Mouse (Mus musculus) skeletal muscle tissue, adult 2 months (tissue): ENCODE results near the gene Npvf.

Experiments used
- DNase-seq: peaks from one replicate; pipeline ENCODE4 v3.0.0-alpha.2; 2012; ENCODE audit warnings: low read depth, low spot score

Gene Npvf

GRCm38 (mm10) chr6:50654356-50654755 lies at the start of gene Npvf:
TSS of gene Npvf (minus strand) at chr6:50654439.
- DNase-seq = no peak

GRCm38 (mm10) chr6:50689121-50689815 lies 35.0 kb upstream of the Npvf start:
- no peak for DNase-seq

GRCm38 (mm10) chr6:50684646-50685415 lies 30.6 kb upstream of the Npvf start:
- peak; percentile 4 for DNase-seq

DNA sequence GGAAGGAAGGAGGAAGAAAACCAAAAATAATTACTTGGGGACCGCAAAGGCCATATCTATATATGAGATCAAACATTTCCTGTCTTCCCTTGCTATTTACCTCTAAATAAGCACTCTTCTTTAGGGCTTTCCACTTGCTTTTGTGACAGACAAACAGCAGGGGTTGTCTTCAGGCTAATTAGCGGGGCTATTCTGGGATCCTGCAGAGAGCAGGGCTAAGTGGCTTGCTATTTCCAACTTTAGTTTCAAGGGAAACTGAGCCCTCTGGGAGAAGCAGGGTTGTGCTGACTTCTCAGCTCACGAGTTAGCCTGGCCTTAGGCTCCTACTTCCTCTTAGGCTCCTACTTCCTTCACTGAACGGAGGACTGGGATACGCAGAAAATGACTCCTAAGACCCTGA lies 27.3 kb upstream of the Npvf start:
- no peak for DNase-seq

GRCm38 (mm10) chr6:50680224-50681215 lies 26.3 kb upstream of the Npvf start:
- DNase-seq = no peak

DNA sequence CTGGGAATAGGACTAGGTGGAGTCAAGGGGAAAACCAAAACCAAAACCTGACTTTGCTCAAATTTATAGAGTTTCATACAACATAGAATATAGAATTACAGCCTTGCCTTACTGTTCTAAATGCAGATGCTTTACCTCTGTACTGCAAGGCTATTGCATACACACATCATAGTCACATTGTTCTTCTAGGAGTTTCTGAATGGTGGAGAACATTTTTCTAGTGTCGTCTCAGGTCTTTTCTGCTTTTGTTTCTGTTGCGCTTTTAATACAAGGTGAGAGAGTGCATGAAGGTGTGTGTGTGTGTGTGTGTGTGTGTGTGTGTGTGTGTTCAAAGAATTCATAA lies 25.2 kb upstream of the Npvf start:
- no peak for DNase-seq

DNA sequence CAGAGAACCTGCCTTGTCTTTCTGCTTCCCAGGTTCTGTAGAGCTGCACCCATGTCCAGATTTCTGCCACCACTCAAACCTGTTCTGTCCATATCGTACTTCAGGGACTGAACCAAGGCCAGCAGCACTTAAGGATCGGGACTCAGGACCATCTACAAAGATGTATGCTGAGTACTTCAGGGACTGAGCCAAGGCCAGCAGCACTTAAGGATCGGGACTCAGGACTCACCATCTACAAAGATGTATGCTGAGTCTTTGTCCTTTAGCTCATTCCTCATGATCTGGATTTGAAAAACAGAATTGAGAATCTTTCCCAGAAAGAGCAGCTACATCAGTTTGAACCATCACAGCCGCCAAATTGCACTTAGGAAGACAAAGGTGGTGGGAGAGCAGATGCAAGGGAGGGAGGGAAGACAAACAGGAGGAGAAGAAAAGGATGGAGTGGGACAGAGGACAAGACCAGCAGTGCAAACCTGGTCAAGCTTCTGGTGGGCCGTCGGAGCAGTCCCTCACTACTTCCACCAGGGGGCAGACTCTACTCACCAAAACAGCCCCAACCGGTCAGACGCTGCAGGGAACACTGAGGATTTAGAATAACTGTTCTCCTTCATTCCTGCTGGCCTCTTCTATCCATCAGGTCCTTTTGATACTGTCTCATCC lies 24.7 kb upstream of the Npvf start:
- DNase-seq = peak; percentile 62

DNA sequence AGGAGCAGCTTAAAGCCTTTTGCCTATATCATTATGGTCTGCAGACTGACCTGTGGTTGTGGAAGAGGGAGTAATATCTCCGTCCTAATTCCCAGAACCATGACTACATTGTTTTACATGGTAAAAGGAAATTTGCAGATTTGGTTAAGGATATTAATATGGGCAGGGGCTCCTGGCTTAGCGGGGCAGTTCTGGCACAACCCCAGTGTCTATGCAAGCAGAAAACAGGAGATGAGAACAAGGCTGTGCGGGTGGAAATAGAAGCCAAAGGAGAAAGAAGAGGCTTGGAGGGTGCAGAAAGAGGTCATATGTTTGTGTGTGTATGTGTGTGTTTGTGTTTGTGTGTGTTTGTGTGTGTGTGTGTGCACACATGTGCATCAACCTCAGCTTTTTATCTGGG lies 17.0 kb upstream of the Npvf start:
- no peak for DNase-seq

- DNase-seq = no peak
Observed at GRCm38 (mm10) chr6:50666937-50667336, 12.7 kb upstream of the Npvf start.

GRCm38 (mm10) chr6:50665020-50665419 lies 10.8 kb upstream of the Npvf start:
- DNase-seq = no peak

DNA sequence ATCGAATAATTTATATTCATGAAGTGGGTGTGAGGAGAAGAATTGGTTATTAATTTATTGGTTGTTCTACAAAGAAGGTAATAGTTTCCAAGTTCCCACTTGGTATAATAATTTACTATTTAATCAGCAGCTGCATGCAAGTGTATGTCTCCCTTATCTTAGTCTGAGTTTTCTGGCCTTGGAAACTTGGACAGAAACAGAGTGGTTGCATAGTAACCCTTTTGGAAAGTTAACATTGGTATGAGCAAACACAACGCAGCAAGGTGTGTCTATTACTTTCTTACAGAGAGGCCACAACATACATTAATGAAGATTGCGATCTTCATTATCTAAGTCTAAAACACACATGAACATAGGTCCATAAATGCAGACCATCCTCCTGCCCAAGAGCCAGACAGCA lies 10.0 kb upstream of the Npvf start:
- no peak for DNase-seq

- no peak for DNase-seq
Observed at GRCm38 (mm10) chr6:50662925-50663583, 8.8 kb upstream of the Npvf start.

GRCm38 (mm10) chr6:50661729-50662128 lies 7.5 kb upstream of the Npvf start:
- DNase-seq = no peak

- DNase-seq = no peak
Observed at GRCm38 (mm10) chr6:50658466-50658865, 4.2 kb upstream of the Npvf start.

DNA sequence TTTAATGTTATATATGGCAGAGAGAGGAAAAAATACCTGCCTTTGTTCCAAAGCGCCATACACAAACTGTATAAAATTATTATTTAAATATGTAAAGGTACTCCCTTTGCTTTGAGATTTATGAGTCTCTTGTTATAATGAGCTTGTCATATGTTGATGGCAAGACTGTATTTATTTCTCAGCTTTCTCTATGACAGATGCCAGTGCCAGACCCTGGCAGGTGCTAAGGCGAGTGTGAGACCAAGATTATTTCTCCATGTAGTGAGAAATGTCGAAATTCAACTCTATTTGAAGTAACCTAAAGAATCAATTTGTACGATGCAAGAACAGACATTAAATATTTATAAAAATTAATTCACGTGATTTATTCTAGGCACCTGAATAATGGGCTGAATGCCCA lies 3.8 kb upstream of the Npvf start:
- DNase-seq = no peak

- DNase-seq = no peak
Observed at GRCm38 (mm10) chr6:50656426-50656825, 2.2 kb upstream of the Npvf start.

DNA sequence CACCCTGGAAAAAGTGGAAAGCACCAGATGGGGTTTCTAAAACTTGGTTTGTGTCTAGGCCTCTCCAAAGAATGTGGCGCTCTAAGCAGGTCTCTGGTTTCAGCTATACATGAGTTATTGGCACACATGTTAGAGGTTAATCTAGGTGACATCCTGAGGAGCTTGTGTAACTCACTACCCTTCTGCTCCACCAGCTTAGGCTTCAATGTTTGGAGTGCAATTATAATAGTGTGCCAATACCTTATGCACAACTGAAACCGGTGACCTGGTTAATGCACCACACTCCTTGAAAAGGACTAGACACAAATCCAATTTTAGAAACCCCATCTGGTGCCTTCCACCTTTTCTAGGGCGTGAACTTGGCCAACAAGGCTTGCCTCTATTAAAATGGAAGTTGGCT lies 1.7 kb upstream of the Npvf start:
- peak; percentile 60 for DNase-seq

DNA sequence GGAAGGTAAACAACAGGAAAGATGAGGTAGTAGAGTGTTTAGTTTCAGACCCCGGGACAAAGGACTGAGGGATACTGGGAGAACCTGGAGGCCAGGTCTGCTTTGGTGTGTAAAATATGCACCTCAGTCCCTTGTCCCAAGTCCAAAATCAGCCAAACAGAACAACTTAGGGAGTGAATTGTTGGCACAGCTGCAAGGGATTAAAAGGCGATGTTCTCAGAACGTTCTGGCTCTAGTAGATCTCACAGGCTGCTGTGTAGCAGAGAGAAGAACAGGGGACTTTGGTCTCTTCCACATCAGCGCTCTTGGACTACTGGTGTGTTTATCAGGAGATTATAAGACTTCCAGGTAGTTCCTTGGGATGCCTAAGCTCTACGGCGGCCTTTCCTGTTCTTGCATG lies 6.6 kb downstream of the Npvf start:
- no peak for DNase-seq

DNA sequence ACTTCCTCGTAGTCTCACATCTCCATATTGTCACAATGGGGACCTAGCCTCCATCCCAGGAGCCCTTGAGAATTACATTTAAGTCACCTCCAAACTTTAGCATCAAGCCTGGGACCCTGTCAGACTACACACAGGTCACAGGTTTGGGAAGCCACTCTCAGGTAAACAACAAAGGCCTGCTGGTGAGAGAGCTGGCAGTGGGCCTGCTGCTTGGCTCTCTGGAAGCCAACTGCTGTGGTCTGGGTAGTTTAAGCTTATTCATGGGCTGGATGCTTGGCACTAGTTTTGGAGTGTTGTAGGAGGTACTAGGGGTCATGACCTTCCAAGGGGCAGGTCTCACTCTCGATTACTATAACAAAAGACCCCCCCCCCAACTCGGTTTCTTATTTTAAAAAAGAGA lies 7.6 kb downstream of the Npvf start:
- DNase-seq = no peak

GRCm38 (mm10) chr6:50644701-50645100 lies 9.5 kb downstream of the Npvf start:
- DNase-seq = no peak

GRCm38 (mm10) chr6:50641898-50642297 lies 12.3 kb downstream of the Npvf start:
- DNase-seq = no peak
